Mouse (Mus musculus) right cerebral cortex, postnatal 14 days (tissue): ENCODE measurements around the gene Scn4a.
A peak's percentile ranks its signal among the peaks of the same experiment; 100 is the strongest.
"Not testable (repeated sequence)": the region's sequence is repeated elsewhere in the genome, so short reads cannot be mapped to it uniquely, and the experiment has no call there.

Source experiments
- DNase-seq: peaks from one replicate; pipeline ENCODE4 v3.0.0; 2022

Gene Scn4a

GRCm38 (mm10) chr11:106355382-106356128 lies 2.5 kb upstream of the Scn4a start:
- no peak for DNase-seq

GRCm38 (mm10) chr11:106354181-106354580 lies 1.1 kb upstream of the Scn4a start:
- no peak for DNase-seq

GRCm38 (mm10) chr11:106351941-106352340 lies 1.1 kb downstream of the Scn4a start:
- no peak for DNase-seq

- DNase-seq = no peak
These were observed 1.8 kb downstream of the Scn4a start for GRCm38 (mm10) chr11:106351253-106351652.

GRCm38 (mm10) chr11:106350853-106351252 lies 2.2 kb downstream of the Scn4a start:
- DNase-seq = no peak

GRCm38 (mm10) chr11:106349772-106350171 lies 3.3 kb downstream of the Scn4a start:
- DNase-seq = no peak

GRCm38 (mm10) chr11:106344910-106345309 lies 8.2 kb downstream of the Scn4a start:
- no peak for DNase-seq

- DNase-seq = no peak
These were observed 12.0 kb downstream of the Scn4a start for GRCm38 (mm10) chr11:106340990-106341520.

GRCm38 (mm10) chr11:106339323-106339722 lies 13.8 kb downstream of the Scn4a start:
- DNase-seq = not testable (repeated sequence)

GRCm38 (mm10) chr11:106338870-106339269 lies 14.2 kb downstream of the Scn4a start:
- no peak for DNase-seq

- DNase-seq = no peak
These were observed 15.1 kb downstream of the Scn4a start for GRCm38 (mm10) chr11:106338029-106338428.

GRCm38 (mm10) chr11:106334066-106334465 lies 19.0 kb downstream of the Scn4a start:
- DNase-seq = no peak

GRCm38 (mm10) chr11:106332458-106332857 lies 20.6 kb downstream of the Scn4a start:
- no peak for DNase-seq

GRCm38 (mm10) chr11:106329682-106330081 lies 23.4 kb downstream of the Scn4a start:
- peak; percentile 33 for DNase-seq

GRCm38 (mm10) chr11:106329128-106329527 lies 24.0 kb downstream of the Scn4a start:
- no peak for DNase-seq

GRCm38 (mm10) chr11:106328521-106328920 lies 24.6 kb downstream of the Scn4a start:
- DNase-seq = no peak

GRCm38 (mm10) chr11:106326475-106326874 lies 26.6 kb downstream of the Scn4a start:
- no peak for DNase-seq

- DNase-seq = peak; percentile 74
These were observed 27.4 kb downstream of the Scn4a start for GRCm38 (mm10) chr11:106325566-106326206.

- no peak for DNase-seq
These were observed 28.2 kb downstream of the Scn4a start for GRCm38 (mm10) chr11:106324858-106325257.

GRCm38 (mm10) chr11:106318406-106319366 lies 34.4 kb downstream of the Scn4a start:
- no peak for DNase-seq

GRCm38 (mm10) chr11:106317801-106318200 lies 35.3 kb downstream of the Scn4a start:
- DNase-seq = no peak

- DNase-seq = no peak
These were observed 36.7 kb downstream of the Scn4a start for GRCm38 (mm10) chr11:106316416-106316815.

- no peak for DNase-seq
These were observed 38.7 kb downstream of the Scn4a start, which contains the start of gene Cd79b for GRCm38 (mm10) chr11:106314333-106314812. TSS of gene Cd79b (minus strand) at chr11:106314762.
